Comparison of ENCODE assay signal across 9 mouse cellular contexts in the genomic region with DNA sequence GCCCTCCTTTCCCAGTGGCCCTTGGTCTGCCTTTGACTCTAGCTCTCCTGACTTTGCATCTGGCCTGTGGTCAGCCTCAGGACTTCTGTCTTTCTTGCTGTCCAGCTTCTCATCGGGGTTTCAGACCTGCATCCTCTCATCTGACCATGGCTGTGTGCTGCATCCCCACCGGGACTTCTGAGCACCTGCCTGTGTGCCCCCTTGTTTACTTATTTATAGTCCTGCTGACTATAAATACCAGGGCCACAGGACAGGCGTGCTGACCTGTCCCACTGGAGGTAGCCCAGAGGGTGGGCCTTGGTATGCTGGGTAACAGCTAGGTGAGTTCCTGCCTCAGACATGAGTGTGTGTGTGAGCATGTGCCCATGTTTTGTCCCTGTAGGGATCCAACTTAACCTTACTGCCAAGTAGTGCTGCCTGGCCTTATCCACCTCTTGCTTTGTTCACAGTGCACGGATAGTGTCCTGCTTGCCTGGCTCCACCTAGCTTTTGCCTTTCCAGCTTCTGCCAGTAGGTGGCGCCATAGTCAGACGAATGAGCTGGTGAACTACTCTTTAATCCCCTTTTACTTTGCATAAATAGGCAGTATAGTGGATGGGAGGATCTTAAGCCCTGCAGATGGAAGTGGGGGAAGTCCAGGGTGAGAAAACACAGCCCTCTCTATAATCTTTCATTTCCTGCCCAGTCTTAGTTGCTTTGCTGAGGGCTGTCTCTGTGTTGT. TPM values are rescaled to one million over a fixed set of nuclear protein-coding genes. Genes with fewer than 3 reads are reported as not detected.
DNase-seq lines count a peak whose midpoint lies in the region; ATAC-seq and TF ChIP-seq lines count a peak whose summit lies in the region.
"Had no signal": no experiment of that assay in that cellular context is flagged by ENCODE, and none has a peak within 500 bp of the region (broad histone marks: within the 10 kb centered on the region; RNA-seq: fewer than 3 reads in every experiment).

No protein-coding gene starts in this region.

- peak; percentile 73 for ATAC-seq in erythroblast, adult 5-6 weeks (replicated peaks; ENCODE audit: low FRiP score, poor library complexity, severe bottlenecking)
- ATAC-seq in heart, embryonic 14.5 days (ENCODE audit: insufficient number of reproducible peaks, insufficient read depth, low FRiP score, low read depth): no peak
- 0 out of 2 replicates have a peak, but pooled peaks have one; percentile 14 for ATAC-seq in kidney, postnatal 0 days (replicated peaks; ENCODE audit: low FRiP score, low read depth)

- no peak overlapping the region for H3K4me3 ChIP-seq in heart, embryonic 14.5 days (ENCODE audit: control insufficient read depth in 1 of 2, insufficient read depth in 1 of 2, low read depth in 1 of 2, low read length in 2 of 2)
- H3K4me3 ChIP-seq in kidney, postnatal 0 days (replicated peaks; ENCODE audit: low read depth, low read length): no peak overlapping the region
- H3K4me3 ChIP-seq in liver, adult 2 months (ENCODE audit: insufficient read depth, low read depth, low read length): no peak overlapping the region
- H3K4me3 ChIP-seq: embryonic facial prominence, embryonic 13.5 days had no signal

- no peak overlapping the region for H3K27ac ChIP-seq in heart, embryonic 14.5 days (replicated peaks in 1 of 2; ENCODE audit: control insufficient read depth in 1 of 2, insufficient read depth in 1 of 2, low read depth in 2 of 2, low read length in 2 of 2)
- no peak overlapping the region for H3K27ac ChIP-seq in kidney, postnatal 0 days
- no peak overlapping the region for H3K27ac ChIP-seq in liver, adult 2 months (replicated peaks; ENCODE audit: insufficient read depth, low read depth, low read length)
- H3K27ac ChIP-seq: embryonic facial prominence, embryonic 13.5 days had no signal

- H3K36me3 ChIP-seq in heart, embryonic 14.5 days (ENCODE audit: control insufficient read depth, insufficient read depth, low read length): peaks cover 23% of the 10 kb centered on the region
- H3K36me3 ChIP-seq in kidney, postnatal 0 days (ENCODE audit: insufficient read depth, low read length): 0 out of 2 replicates have a peak, but pooled peaks cover 4% of the 10 kb centered on the region
- no peaks in the 10 kb centered on the region for H3K36me3 ChIP-seq in liver, adult 2 months (ENCODE audit: control insufficient read depth, insufficient read depth, low read length)
- H3K36me3 ChIP-seq in splenic B cell, adult 2 months (ENCODE audit: control insufficient read depth, insufficient read depth, low read length, poor library complexity, severe bottlenecking): no peaks in the 10 kb centered on the region
- H3K36me3 ChIP-seq: embryonic facial prominence, embryonic 13.5 days had no signal

- peak; percentile 92 for DNase-seq in CD4-positive, CD25-positive, alpha-beta regulatory T cell, adult 2 months (ENCODE audit: low read depth, low spot score)
- DNase-seq in brain, adult 2 months (ENCODE audit: low read depth, low spot score): peak; percentile 93
- peak; percentile 95 for DNase-seq in kidney, postnatal 0 days (ENCODE audit: low spot score)
- peak; percentile 49 for DNase-seq in liver, adult 2 months (ENCODE audit: extremely low read depth, low read depth, low spot score)
- peak; percentile 82 to 88 for DNase-seq in natural killer cell, adult 2 months (ENCODE audit: low spot score in 2 of 2)
- DNase-seq in splenic B cell, adult 2 months (ENCODE audit: low read depth, low spot score): peak; percentile 93

- H3K9ac ChIP-seq in heart, embryonic 14.5 days (ENCODE audit: low read length): 0 out of 2 replicates have a peak overlapping the region, but pooled peaks have one; percentile 27
- no peak overlapping the region for H3K9ac ChIP-seq in kidney, postnatal 0 days (ENCODE audit: low read depth, low read length)
- H3K9ac ChIP-seq in liver, adult 2 months (ENCODE audit: low read depth, low read length): no peak overlapping the region
- H3K9ac ChIP-seq: embryonic facial prominence, embryonic 13.5 days had no signal

- no peak overlapping the region for H3K4me2 ChIP-seq in heart, embryonic 14.5 days (ENCODE audit: low read length)
- no peak overlapping the region for H3K4me2 ChIP-seq in kidney, postnatal 0 days (ENCODE audit: low read length)
- H3K4me2 ChIP-seq: embryonic facial prominence, embryonic 13.5 days had no signal

- no peak for TF ChIP-seq POLR2A in liver, adult 2 months (IDR thresholded peaks at IDR 0.05; ENCODE audit: extremely low read depth, insufficient read depth, low read length)

- peak; percentile 98 for TF ChIP-seq CTCF in kidney, postnatal 0 days (IDR thresholded peaks at IDR 0.05; ENCODE audit: low read depth)
- peak; percentile 91 for TF ChIP-seq CTCF in liver, adult 2 months (IDR thresholded peaks at IDR 0.05; ENCODE audit: low read depth, low read length)

- WGBS in heart, embryonic 14.5 days: 38% methylated on average over 6 of the region's 6 CpGs
- WGBS in kidney, postnatal 0 days: 35% methylated on average over 6 of the region's 6 CpGs
- 36% methylated on average over 6 of the region's 6 CpGs for WGBS in liver, adult 2 months

- no peaks in the 10 kb centered on the region for H3K9me3 ChIP-seq in heart, embryonic 14.5 days (ENCODE audit: control insufficient read depth, low read length)
- H3K9me3 ChIP-seq in kidney, postnatal 0 days (replicated peaks; ENCODE audit: low read length): no peaks in the 10 kb centered on the region
- H3K9me3 ChIP-seq: embryonic facial prominence, embryonic 13.5 days had no signal

- H3K27me3 ChIP-seq in heart, embryonic 14.5 days (ENCODE audit: control insufficient read depth, insufficient read depth, low read length): no peaks in the 10 kb centered on the region
- no peaks in the 10 kb centered on the region for H3K27me3 ChIP-seq in kidney, postnatal 0 days (ENCODE audit: insufficient read depth, low read length)
- no peaks in the 10 kb centered on the region for H3K27me3 ChIP-seq in liver, adult 2 months (ENCODE audit: control insufficient read depth, insufficient read depth, low read length)
- no peaks in the 10 kb centered on the region for H3K27me3 ChIP-seq in splenic B cell, adult 2 months (ENCODE audit: control insufficient read depth, insufficient read depth, low read length, poor library complexity, severe bottlenecking)
- H3K27me3 ChIP-seq: embryonic facial prominence, embryonic 13.5 days had no signal

- peaks cover 15 to 35% of the 10 kb centered on the region in 2 experiments for H3K4me1 ChIP-seq in heart, embryonic 14.5 days (ENCODE audit: control insufficient read depth in 2 of 2, insufficient read depth in 2 of 2, low read length in 2 of 2)
- H3K4me1 ChIP-seq in kidney, postnatal 0 days (replicated peaks; ENCODE audit: insufficient read depth, low read length): peaks cover 3% of the 10 kb centered on the region; the same call in 1 of the 2 replicates
- H3K4me1 ChIP-seq in liver, adult 2 months (ENCODE audit: control insufficient read depth, insufficient read depth, low read length): peaks cover 7% of the 10 kb centered on the region; the same call in 1 of the 2 replicates

- no peaks in the 10 kb centered on the region; the same call in 1 of the 2 replicates for H3K79me2 ChIP-seq in liver, adult 2 months (ENCODE audit: control insufficient read depth, insufficient read depth, low read length)

RNA-seq across cellular contexts. Expression of gene Acot7, which starts 36.0 kb away (rescaled TPM):
- total RNA-seq in erythroblast, adult 5-6 weeks (2015; ENCODE audit: low replicate concordance): 15.3 and 19.4 TPM in 2 replicates
- 5.2 and 9.7 TPM in 2 replicates for total RNA-seq in erythroblast, adult 5-6 weeks (2017; ENCODE audit: low replicate concordance)
- 62.8 and 72.9 TPM in 2 replicates for polyA plus RNA-seq in heart, embryonic 14.5 days (2014; fragmentation: Nextera tagmentation; extraction: Ambion mirVana)
- polyA plus RNA-seq in kidney, postnatal 0 days (2015; fragmentation: Nextera tagmentation; extraction: Ambion mirVana): 56.4 and 63.5 TPM in 2 replicates
- 9.3 and 10.7 TPM in 2 replicates for total RNA-seq in liver, adult 2 months (2014; rRNA removed)
- polyA plus RNA-seq in liver, adult 2 months (2012; rRNA removed): 18.4 and 20.8 TPM in 2 replicates

RNA-seq across cellular contexts. Expression of gene Hes2, which starts 55.3 kb away (rescaled TPM):
- total RNA-seq in erythroblast, adult 5-6 weeks (2015; ENCODE audit: low replicate concordance): not detected in 2 replicates
- total RNA-seq in erythroblast, adult 5-6 weeks (2017; ENCODE audit: low replicate concordance): not detected in 2 replicates
- not detected in 2 replicates for polyA plus RNA-seq in heart, embryonic 14.5 days (2014; fragmentation: Nextera tagmentation; extraction: Ambion mirVana)
- 0.41 and 0.78 TPM in 2 replicates for polyA plus RNA-seq in kidney, postnatal 0 days (2015; fragmentation: Nextera tagmentation; extraction: Ambion mirVana)
- total RNA-seq in liver, adult 2 months (2014; rRNA removed): not detected in 2 replicates
- polyA plus RNA-seq in liver, adult 2 months (2012; rRNA removed): not detected in 2 replicates
- polyA plus RNA-seq: embryonic facial prominence, embryonic 13.5 days had no signal
